Mouse (Mus musculus): ENCODE results near the gene Map7d3.

DNA sequence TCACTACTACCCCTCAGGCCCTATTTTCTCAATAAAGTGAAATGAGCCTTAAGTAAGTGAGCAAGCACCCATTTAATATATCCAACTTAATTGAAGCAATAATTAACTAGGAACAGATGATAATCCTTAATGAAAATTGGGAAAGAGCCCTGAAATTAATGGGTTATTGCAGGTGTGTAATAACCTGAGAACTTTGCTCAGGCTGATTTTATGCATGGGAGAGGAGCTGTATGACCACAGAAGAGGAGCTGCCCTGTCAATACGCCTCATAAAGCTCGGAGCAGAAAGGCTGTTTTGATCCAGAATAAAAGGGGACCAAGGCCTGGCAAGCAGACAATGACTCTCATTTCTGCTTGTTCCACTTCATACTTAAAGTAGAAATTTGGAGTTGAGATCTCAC lies 47.7 kb upstream of the Map7d3 start, which contains the start of gene Adgrg4:
- TF ChIP-seq EP300 (optimal IDR thresholded peaks at IDR 0.05): no peak
- no peak for TF ChIP-seq CTCF (IDR thresholded peaks at IDR 0.05; ENCODE audit: low read depth)
